Mouse (Mus musculus): ENCODE data around the gene Slc25a22.
"Not testable (repeated sequence)": the region's sequence is repeated elsewhere in the genome, so short reads cannot be mapped to it uniquely, and the experiment has no call there.

Gene Slc25a22

DNA sequence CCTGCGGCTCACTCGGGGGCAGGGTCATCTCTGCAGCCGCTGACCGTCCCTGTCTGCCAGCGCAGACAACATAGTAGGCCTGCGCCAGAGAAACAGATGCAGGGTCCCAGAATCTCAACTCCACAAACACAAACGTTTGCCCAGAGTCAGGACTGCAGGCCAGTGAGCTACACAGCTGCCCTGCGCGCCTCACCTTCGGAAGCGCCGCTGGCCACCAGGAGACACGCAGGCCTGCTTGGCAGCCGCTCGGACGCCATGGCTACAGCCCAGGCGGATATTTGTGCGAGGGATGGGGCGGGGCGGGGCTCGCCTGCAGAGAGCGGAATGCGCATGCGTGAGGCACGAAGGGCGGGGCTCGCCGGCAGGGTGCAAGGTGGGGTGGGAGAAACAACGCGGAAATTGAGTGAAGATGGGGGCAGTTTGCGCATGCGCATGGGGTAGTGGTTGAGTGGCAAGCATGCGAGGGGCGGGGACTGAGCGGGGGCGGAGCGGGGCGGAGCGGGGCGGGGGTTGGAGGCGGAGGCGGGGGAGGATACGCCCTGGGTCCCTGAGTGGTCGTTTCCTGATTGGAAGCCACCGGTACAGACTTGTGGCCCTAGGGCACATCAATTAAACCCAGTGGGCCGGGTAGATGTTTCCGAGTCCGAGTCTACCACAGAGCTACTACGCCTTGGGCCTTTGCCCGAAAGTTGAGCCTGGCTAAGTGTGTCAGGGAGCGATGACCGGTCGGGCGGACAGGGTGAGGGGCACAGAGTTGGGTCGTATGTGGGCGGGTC lies 23.7 kb downstream of the Slc25a22 start, which contains the start of gene Gatd1:
TSS of gene Gatd1 (minus strand) at position 328 of the 776 bp plus-strand sequence.
- DNase-seq (ENCODE audit: low read depth, low spot score): peak; percentile 98

DNA sequence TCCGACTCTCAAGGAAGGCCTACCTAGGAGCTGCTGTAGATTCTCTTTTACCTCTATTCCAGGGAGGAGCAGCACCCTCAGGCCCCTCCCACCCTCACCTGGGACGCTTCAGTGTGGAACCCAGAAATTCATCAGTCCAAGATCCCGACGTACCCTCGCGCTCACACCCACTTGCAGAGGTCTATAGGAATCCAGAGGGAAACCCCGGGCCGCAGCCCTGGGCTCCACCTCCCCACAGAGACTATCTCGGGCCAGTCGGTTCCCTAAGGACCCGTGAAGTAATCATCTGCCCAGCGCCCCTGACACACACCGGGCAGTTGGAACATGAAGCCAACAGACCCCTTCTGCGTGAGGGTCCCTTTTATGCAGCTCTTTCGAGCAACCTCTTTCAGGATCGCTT lies 24.4 kb downstream of the Slc25a22 start:
- DNase-seq (ENCODE audit: low read depth, low spot score): no peak

- DNase-seq (ENCODE audit: low read depth, low spot score): no peak
Observed at GRCm38 (mm10) chr7:141411667-141412066, 26.0 kb downstream of the Slc25a22 start.

- no peak for DNase-seq (ENCODE audit: low read depth, low spot score)
Observed at GRCm38 (mm10) chr7:141410631-141411030, 27.1 kb downstream of the Slc25a22 start.

- peak; percentile 73 for DNase-seq (ENCODE audit: low read depth, low spot score)
Observed at GRCm38 (mm10) chr7:141408833-141409232, 28.9 kb downstream of the Slc25a22 start.

DNA sequence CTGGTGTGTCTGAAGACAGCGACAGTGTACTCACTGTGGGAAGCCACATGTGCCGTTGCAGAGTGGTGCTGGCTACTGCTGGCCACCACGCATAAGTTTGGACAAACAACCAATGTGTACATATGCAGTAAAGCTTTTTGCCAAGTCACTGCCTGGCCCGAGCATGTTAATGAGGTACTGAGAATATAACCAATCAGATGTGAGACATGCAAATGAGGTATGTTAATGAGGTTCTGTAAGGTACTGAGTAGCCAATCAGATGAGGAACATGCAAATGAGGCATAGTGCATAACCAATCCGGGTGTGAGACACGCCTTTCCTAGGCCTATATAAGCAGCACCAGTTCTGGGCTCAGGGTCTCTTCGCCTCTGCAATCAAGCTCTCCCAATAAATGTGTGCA lies 30.0 kb downstream of the Slc25a22 start:
- not testable (repeated sequence) for DNase-seq (ENCODE audit: low read depth, low spot score)

- DNase-seq (ENCODE audit: low read depth, low spot score): no peak
Observed at GRCm38 (mm10) chr7:141405466-141405865, 32.2 kb downstream of the Slc25a22 start.

- peak; percentile 58 for DNase-seq (ENCODE audit: low read depth, low spot score)
Observed at GRCm38 (mm10) chr7:141403305-141403704, 34.4 kb downstream of the Slc25a22 start.

GRCm38 (mm10) chr7:141395348-141395747 lies 42.3 kb downstream of the Slc25a22 start:
- DNase-seq (ENCODE audit: low read depth, low spot score): no peak

DNA sequence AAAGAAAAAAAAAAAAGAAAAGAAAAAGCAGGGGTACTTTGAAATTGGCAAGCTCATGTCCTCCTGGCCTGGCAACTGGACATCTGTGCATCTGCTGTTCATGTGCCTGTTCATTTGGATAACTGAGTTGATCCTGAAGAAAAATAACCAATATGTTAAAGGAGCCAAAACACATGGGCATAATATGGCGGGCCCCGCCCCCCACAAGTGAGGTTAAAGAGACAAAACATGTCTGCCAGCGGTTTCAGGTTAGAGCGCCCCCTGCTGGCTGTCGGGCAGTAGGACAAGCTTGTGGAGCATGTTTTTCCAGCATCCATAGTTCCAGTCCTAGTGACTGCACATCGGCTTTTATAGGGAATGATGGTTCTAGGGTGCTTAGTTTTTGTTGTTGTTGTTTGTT lies 42.9 kb downstream of the Slc25a22 start:
- DNase-seq (ENCODE audit: low read depth, low spot score): peak; percentile 74

DNA sequence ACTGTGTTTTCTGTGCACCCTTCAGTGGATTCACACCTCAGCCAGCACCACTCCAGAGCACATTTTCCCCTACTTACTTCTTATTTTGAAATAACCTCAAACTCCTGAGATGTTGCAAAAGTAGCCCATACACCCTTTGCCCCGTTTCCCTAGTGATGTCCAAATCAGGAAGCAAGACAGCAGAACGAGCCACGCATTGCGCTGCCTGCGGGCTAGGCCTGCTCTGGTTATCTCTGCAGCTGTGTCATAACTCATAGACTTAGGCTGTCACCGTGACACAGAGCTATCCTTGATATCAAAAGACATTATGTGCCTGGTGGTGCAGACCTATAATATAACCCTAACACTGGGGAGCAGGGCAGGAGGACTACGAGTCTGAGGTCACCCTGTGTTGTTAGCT lies 43.5 kb downstream of the Slc25a22 start:
- DNase-seq (ENCODE audit: low read depth, low spot score): no peak

DNA sequence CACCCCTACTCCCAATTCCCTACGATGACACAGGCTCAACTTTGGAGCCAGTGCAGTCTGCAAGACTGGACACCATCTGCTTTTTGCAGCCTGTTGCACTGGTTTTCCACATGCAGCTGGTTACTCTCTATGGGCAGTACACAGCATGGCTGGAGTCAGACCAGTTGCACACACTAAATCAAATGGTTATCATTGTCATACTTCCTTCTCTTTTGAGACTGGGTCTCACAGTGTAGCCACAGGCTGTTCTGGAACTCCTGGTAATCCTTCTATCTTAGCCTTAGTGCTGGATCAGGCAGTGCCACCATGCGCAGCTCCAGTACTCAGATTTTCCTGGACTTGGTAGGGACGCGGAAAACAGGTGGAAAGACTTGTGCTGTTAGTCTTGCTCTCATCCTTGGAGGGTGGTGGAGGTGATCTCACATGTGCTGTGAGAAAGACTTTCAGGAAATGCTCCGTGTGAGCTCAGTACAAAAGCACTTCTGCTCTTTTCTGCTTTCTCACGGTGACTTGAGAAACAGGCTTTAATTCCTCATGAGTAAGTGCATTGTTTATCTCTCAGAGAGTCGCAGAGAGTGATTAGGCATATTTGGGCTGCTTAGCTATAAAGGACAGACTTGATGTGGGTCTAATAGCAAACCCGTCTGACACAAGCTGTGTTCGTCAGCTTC lies 45.0 kb downstream of the Slc25a22 start:
- DNase-seq (ENCODE audit: low read depth, low spot score): peak; percentile 14

DNA sequence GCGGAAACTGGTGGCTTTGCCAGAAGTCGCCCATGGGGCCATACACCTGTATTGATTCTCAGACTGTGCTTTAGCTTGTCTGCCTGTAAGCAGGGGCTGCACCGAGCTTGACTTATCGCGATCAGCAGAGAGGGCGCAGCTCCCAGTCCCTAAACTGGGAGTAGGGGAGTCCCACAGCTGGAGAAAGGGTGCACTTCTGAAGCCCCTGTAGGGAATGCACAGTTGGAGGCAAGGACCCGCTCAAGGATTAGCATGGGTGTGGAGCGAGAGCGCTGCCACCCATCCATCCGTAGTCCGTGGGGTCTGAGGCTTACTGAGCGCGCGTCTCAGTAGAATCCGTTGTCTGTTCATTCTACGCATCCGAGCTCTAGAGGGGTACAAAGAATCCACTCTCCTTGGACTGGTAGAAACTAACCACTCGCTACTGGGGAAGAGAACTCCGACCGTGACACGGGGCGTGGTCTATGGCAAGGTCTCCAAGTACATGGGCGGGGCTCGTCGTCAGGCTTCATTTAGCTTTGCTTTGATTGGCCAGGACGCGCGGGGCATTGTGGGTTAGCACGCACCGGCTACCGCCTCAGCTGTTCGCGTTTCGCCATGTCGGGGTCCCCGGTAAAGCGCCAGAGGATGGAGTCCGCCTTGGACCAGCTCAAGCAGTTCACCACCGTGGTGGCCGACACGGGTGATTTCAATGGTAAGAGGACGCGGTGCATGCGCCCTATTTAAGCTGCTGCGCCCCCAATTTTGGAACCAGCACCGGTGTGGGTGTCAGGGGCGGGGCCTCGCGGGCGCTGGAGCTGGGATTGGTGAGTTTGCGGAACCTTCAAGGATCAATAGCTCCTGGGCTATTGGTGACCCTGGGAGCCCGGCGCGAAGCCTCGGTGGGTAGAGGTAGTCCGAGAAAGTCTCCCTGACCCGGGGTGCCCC lies 45.8 kb downstream of the Slc25a22 start, which contains the start of gene Taldo1:
TSS of gene Taldo1 (plus strand) at position 575 of the 927 bp plus-strand sequence.
- DNase-seq (ENCODE audit: low read depth, low spot score): peak; percentile 94

- DNase-seq (ENCODE audit: low read depth, low spot score): no peak
Observed at GRCm38 (mm10) chr7:141390326-141391259, 47.1 kb downstream of the Slc25a22 start.

DNA sequence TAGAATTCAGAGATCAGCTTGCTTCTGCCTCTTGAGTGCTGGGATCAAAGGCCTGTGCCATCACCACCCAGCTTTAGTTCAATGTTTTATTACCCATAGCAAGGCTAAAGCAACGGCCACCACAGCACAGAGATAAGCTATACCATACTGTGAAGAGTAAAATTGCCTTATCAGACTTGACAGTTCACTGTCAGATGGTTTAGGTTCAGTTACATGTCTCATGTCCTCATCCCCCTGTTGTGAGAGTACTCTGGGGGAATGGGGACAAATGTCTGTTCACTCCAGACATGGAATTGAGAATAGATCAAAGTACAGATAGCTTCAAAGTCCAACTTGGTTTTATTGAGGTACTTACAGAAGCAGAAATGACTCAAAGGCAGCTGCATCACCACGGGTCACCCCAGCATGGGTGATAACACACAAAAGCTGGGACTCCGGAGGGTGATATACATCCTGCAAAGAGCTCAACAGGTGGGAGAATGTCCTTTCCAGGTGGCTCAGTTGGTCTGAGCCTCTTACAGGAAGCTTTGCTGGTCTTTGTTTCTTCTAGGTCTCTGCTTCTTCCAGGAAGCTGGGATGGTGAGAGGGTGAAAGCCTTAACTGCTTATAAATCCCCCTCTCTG lies 49.1 kb downstream of the Slc25a22 start:
- no peak for DNase-seq (ENCODE audit: low read depth, low spot score)

- no peak for DNase-seq (ENCODE audit: low read depth, low spot score)
Observed at GRCm38 (mm10) chr7:141387807-141388486, 49.7 kb downstream of the Slc25a22 start.

DNA sequence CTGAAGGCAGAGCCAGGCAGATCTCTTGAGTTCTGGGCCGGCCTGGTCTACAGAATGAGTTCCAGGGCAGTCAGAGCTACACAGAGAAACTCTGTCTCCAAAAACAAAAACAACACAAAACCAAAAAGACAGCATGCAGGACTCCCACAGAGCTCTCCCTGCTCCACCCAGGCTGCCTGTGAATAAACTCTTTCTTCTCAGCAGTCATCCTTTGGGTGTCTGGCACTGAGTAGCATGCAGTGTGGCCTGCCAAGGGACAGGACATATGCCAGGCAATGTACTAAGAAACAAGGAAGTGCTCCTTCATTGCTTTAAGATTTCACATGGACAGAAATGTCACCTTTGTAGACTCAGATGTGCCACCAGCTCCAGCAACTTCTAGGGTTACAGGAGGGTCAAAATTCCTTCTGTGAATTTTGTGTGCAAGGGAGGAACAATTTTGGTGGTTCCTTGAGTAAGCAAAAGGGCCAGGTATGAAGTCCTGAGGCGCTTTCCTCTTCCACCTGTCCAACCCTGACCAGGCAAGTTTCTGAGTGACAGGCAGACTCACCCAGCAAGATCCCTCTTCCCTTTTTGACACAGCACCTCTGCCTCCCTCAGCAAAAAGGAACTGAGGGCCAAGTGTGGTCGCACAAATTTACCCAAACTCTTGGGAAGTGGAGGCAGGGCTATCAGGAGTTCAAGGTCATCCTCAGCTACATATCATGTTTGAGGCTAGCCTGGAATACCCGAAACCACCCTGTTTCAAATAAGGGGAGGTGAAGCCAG lies 56.4 kb downstream of the Slc25a22 start:
- DNase-seq (ENCODE audit: low read depth, low spot score): no peak

Data from CD4-positive helper T cell, adult 2 months (primary cell).